8 mouse cellular contexts compared by ENCODE assay signal in the genomic region with DNA sequence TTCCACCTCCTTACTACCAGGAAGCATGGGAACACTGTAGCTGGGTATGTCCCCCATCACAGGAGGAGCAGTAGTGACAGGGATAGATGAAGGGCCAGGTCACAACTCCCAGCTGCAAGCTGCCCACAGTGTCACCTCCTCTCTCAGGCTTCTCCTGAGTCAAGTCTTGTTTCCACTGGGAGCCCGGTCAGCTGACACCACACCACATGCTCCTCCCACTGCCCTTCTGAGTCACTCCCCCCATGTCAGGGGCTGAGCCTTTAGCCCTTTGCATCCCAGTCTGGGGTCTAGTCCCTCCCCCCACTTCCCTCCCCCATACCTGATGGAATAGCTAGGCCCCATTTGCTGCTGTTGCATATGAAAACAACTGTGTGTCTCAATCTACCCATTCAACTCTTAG. TPM values are rescaled to one million over a fixed set of nuclear protein-coding genes. Genes with fewer than 3 reads are reported as not detected.
A peak's percentile ranks its signal among the peaks of the same experiment; 100 is the strongest.
DNase-seq lines count a peak whose midpoint lies in the region; ATAC-seq lines count a peak whose summit lies in the region.

No protein-coding gene starts in this region.

- peak; percentile 36; the same call in 1 of the 2 replicates for ATAC-seq in kidney, embryonic 16.5 days (ENCODE audit: low FRiP score, low TSS enrichment)
- 0 out of 2 replicates have a peak, but pooled peaks have one; percentile 15 for ATAC-seq in neural tube, embryonic 15.5 days (ENCODE audit: low FRiP score)
- no peak for ATAC-seq in cerebellum, adult (ENCODE audit: insufficient number of reproducible peaks, low FRiP score, low TSS enrichment)

- H3K9ac ChIP-seq in kidney, embryonic 16.5 days (replicated peaks; ENCODE audit: low read length) = no peak overlapping the region
- peak overlapping the region; percentile 4; the same call in 1 of the 2 replicates for H3K9ac ChIP-seq in neural tube, embryonic 15.5 days (replicated peaks)

- H3K27me3 ChIP-seq in kidney, embryonic 16.5 days (ENCODE audit: insufficient read depth, low read length) = no peaks in the 10 kb centered on the region
- no peaks in the 10 kb centered on the region for H3K27me3 ChIP-seq in limb, embryonic 10.5 days (ENCODE audit: low read depth, poor library complexity, severe bottlenecking)
- no peaks in the 10 kb centered on the region for H3K27me3 ChIP-seq in neural tube, embryonic 15.5 days (replicated peaks)

- H3K4me2 ChIP-seq in kidney, embryonic 16.5 days (replicated peaks; ENCODE audit: low read depth, low read length) = no peak overlapping the region
- no peak overlapping the region for H3K4me2 ChIP-seq in neural tube, embryonic 15.5 days

- H3K4me3 ChIP-seq in kidney, embryonic 16.5 days (ENCODE audit: low read length) = no peak overlapping the region
- no peak overlapping the region for H3K4me3 ChIP-seq in limb, embryonic 10.5 days
- no peak overlapping the region for H3K4me3 ChIP-seq in neural tube, embryonic 15.5 days (replicated peaks)

- DNase-seq in adrenal gland, postnatal 10 days = peak; percentile 36
- no peak for DNase-seq in adrenal gland, adult 8-10 months
- DNase-seq in kidney, adult 11 months = no peak
- no peak for DNase-seq in limb, embryonic 10.5 days (ENCODE audit: low spot score)
- no peak for DNase-seq in spleen, adult 12 weeks (ENCODE audit: low spot score)

- H3K9me3 ChIP-seq in kidney, embryonic 16.5 days (ENCODE audit: low read length) = no peaks in the 10 kb centered on the region
- H3K9me3 ChIP-seq in limb, embryonic 10.5 days (replicated peaks) = no peaks in the 10 kb centered on the region
- no peaks in the 10 kb centered on the region for H3K9me3 ChIP-seq in neural tube, embryonic 15.5 days (replicated peaks)

- WGBS in kidney, embryonic 16.5 days = 22% methylated on average over 1 of the region's 1 CpGs
- WGBS in limb, embryonic 10.5 days = 22% methylated on average over 1 of the region's 1 CpGs
- WGBS in neural tube, embryonic 15.5 days = 53% methylated on average over 1 of the region's 1 CpGs

- peaks cover 37% of the 10 kb centered on the region for H3K36me3 ChIP-seq in kidney, embryonic 16.5 days (ENCODE audit: insufficient read depth, low read length)
- peaks cover 32% of the 10 kb centered on the region for H3K36me3 ChIP-seq in limb, embryonic 10.5 days
- H3K36me3 ChIP-seq in neural tube, embryonic 15.5 days = peaks cover 14% of the 10 kb centered on the region

- H3K4me1 ChIP-seq in kidney, embryonic 16.5 days (ENCODE audit: insufficient read depth, low read length) = peaks cover 43% of the 10 kb centered on the region
- H3K4me1 ChIP-seq in limb, embryonic 10.5 days = peaks cover 27% of the 10 kb centered on the region
- peaks cover 51% of the 10 kb centered on the region for H3K4me1 ChIP-seq in neural tube, embryonic 15.5 days

- peak overlapping the region; percentile 47; the same call in 1 of the 2 replicates for H3K27ac ChIP-seq in kidney, embryonic 16.5 days (ENCODE audit: low read length)
- H3K27ac ChIP-seq in limb, embryonic 10.5 days = peak overlapping the region; percentile 62
- H3K27ac ChIP-seq in neural tube, embryonic 15.5 days (replicated peaks) = 0 out of 2 replicates have a peak overlapping the region, but pooled peaks have one; percentile 48

RNA-seq across cellular contexts. Expression of a gene that starts 21.3 kb away (rescaled TPM):
- total RNA-seq in adrenal gland, postnatal 10 days (2021) = 10 to 100 TPM; 56.2 to 62.9 TPM
- total RNA-seq in adrenal gland, adult 8-10 months (2022) = 100 to 1,000 TPM in 2 of 4 experiments, 10 to 100 TPM in 2; 70.2 to 122 (median 96.6) TPM
- polyA plus RNA-seq in kidney, embryonic 16.5 days (2015; fragmentation: Nextera tagmentation; extraction: Ambion mirVana) = 8.0 and 8.5 TPM in 2 replicates
- 3.0 and 3.6 TPM in 2 replicates for polyA plus RNA-seq in limb, embryonic 10.5 days (2016; fragmentation: Nextera tagmentation; extraction: Ambion mirVana)
- 11.7 and 24.1 TPM in 2 replicates for polyA plus RNA-seq in neural tube, embryonic 15.5 days (2015; fragmentation: Nextera tagmentation; extraction: Ambion mirVana)
